Mouse (Mus musculus) megakaryocyte-erythroid progenitor cell, adult 5-6 weeks (primary cell): ENCODE data around the gene Smlr1. TPM values are rescaled to one million over a fixed set of nuclear protein-coding genes. Genes with fewer than 3 reads are reported as not detected.

Experiments
- ATAC-seq: replicated peaks from 2 replicates; pipeline ENCODE4 v1.8.0; 2016; ENCODE audit warnings: mild to moderate bottlenecking, inconsistent platforms; ENCODE audit not compliant: severe bottlenecking, poor library complexity, low FRiP score, low TSS enrichment
- total RNA-seq, 2 experiments: library from RNA; stranded (forward) in 1 of 2; stranded (reverse) in 1 of 2; fragments of 200-1000, 215-1000 nt in 1 of 2; fragments of >200 nt in 1 of 2; fragmentation: Nextera tagmentation in 1 of 2; gene quantifications; 2 replicates each; pipeline ENCODE4 v1.2.3; 2014 to 2017

Smlr1 gene
- total RNA-seq, 2 experiments from 2014 or later = not detected

DNA sequence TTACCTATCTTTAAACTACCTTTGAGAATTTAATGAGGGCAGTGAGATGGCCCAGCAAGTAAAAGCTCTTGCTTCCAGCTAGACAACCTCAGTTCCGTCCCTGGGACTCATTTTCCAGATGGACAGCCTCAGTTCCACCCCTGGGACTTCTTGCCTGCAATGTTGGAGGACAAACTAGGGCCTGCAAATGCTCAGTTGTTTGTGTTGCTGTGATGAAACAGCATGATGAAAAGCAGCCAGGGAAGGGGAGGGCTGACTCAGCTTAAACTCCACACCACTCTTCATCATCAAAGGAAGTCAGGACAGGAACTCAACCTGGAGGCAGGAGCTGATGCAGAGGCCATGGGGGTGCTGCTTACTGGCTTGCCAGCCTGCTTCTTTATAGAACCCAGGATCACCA is 22.2 kb downstream of the Smlr1 start:
- ATAC-seq = no peak

- no peak for ATAC-seq
These were observed 32.8 kb downstream of the Smlr1 start for GRCm38 (mm10) chr10:25503250-25503649.

DNA sequence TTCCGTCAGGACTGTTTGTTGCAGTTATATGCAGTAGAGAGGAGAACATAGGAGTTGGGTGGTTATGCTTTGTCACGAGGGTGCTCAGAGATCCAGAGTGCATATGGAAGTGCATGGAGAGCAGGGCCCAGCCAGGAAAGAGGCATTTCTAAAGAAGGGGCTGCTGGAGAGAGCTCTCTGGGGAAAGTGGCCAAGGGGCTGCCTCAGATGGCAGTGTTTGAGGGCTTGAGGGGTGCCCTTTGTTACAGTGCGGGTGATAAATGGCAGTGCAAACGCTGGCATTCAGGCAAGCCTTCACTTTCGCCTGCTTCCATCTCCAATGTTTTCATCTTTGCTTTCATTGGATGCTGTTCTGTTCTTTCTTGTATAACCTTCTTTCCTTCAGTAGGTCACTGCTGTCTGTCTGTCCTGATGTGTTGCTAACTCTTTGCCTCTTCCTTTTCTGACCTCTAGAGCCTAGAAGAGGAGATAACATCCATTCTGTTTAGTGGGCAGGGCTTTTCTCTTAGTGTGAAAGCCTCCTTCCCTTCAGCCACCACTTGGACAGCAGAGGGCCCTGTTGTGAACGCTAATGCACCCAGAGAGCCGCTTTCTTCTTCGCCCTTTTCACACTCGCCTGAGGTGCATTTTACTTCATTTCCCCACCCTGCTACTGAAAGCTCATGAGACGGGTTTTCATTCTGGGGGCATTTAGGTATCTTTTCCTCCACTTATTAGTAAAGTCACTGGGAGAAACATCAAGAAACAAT is 36.6 kb downstream of the Smlr1 start:
- no peak for ATAC-seq

DNA sequence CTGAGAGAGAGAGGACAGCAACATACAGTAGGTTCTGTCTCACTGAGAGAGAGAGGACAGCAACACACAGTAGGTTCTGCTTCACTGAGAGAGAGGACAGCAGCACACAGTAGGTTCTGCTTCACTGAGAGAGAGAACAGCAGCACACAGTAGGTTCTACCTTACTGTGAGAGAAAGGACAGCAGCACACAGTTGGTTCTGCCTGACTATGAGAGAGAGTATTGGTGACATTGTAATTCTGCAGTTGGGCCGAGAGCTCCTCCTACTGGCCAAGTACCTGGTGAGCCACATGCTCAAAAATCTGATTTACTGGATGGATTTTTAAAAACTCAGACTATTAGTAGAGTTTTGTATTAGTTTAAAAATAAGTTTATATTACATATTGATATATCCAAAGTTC is 47.6 kb downstream of the Smlr1 start:
- ATAC-seq = peak; percentile 89

DNA sequence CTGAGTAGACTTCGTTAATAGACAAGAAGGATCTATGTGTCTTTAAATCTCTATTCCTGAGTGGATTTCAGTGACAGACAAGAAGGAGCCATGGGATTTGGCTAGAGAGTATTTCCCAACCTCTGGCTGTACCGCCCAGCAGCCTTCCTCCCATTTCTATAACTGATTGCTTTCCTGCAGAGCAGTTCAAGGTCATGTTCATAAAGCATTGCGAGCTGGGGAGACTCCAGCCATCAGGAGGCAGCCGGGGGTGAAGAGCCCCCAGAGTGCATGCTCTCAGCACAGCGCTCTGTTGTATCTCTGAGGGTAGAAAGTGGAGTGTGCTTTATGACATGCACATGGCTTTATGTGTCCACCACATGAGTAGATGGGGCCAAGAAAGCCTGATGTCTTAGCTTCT is 53.3 kb downstream of the Smlr1 start:
- no peak for ATAC-seq

DNA sequence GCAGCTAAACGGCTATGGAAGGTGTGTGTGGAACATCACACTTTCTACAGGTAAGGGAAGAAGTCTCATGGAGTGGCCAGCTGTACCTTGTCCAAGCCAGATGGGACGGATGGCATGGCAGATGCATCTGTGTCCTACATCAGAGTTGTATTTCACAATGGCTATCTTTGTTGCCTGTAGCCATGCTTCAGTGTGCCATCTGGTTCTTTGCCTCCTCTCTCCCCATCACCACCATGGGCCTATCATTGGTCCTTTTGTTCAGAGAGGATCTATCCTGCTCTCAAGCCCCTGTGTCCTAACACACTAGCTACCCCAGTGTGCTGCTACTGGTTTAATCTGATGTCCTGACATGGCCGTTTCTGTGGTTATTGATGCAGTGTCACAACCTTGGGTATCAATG is 56.4 kb downstream of the Smlr1 start:
- no peak for ATAC-seq

Other genes starting within 250 kb of the Smlr1 start
- 7.4 and 21.6 TPM in 2 replicates for gene Akap7, start 228.4 kb downstream of the Smlr1 start, total RNA-seq (2014; fragmentation: Nextera tagmentation)
- 10.1 and 24.6 TPM in 2 replicates for gene Akap7, start 228.4 kb downstream of the Smlr1 start, total RNA-seq (2017)
- gene Epb41l2, start 176.5 kb downstream of the Smlr1 start, total RNA-seq (2014; fragmentation: Nextera tagmentation) = 12.8 and 20.1 TPM in 2 replicates
- gene Epb41l2, start 176.5 kb downstream of the Smlr1 start, total RNA-seq (2017) = 15.8 and 16.0 TPM in 2 replicates